Mouse (Mus musculus): ENCODE measurements around the gene Camta1. TPM values are rescaled to one million over a fixed set of nuclear protein-coding genes. Genes with fewer than 3 reads are reported as not detected.

Gene Camta1
- polyA plus RNA-seq, 1 experiment from 2014 or later = 77.1 TPM

- Histone ChIP-seq H3K4me3 (replicated peaks) (no peak overlapping the region), H3K27ac (replicated peaks) (no peak overlapping the region), H3K4me2 (replicated peaks) (no peak overlapping the region), H3K36me3 (no peaks in the 10 kb centered on the region), H3K4me1 (peaks cover 32% of the 10 kb centered on the region), H3K9ac (no peak overlapping the region), H3K27me3 (no peaks in the 10 kb centered on the region), H3K9me3 (replicated peaks) (no peaks in the 10 kb centered on the region)
- WGBS = 81% methylated on average over 4 of the region's 4 CpGs
- no peak for ATAC-seq (ENCODE audit: insufficient number of reproducible peaks, low FRiP score, low TSS enrichment, low read depth)
Measured at GRCm38 (mm10) chr4:151408246-151408645, 453.4 kb downstream of the Camta1 start.

DNA sequence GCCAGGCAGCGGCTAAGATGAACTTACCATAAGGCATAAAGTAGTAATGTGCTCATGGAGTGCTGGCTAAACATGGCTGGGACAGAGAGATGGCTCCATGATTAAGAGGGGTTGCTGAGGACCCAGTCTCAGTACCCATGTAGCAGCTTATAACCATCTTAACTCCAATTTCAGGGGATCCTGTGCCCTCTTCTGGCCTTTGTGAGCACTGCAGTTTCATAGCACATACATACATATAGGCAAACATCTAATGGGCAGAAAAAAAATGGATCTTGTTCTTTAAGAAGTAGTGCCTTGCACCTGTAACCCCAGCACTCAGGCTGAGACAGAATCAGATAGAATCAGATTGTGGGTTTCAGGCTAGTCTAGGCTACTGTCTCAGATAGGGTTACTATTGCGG is 454.5 kb downstream of the Camta1 start:
- Histone ChIP-seq H3K9me3 (replicated peaks) (no peaks in the 10 kb centered on the region), H3K4me1 (peaks cover 24% of the 10 kb centered on the region), H3K4me3 (replicated peaks) (no peak overlapping the region), H3K36me3 (no peaks in the 10 kb centered on the region), H3K27me3 (no peaks in the 10 kb centered on the region), H3K4me2 (replicated peaks) (no peak overlapping the region), H3K9ac (no peak overlapping the region), H3K27ac (replicated peaks) (no peak overlapping the region)
- ATAC-seq (ENCODE audit: insufficient number of reproducible peaks, low FRiP score, low TSS enrichment, low read depth) = no peak
- WGBS = 95% methylated on average over 2 of the region's 2 CpGs

GRCm38 (mm10) chr4:151404581-151405256 is 457.0 kb downstream of the Camta1 start:
- H3K27me3 ChIP-seq = no peaks in the 10 kb centered on the region
- WGBS = 73% methylated on average over 17 of the region's 17 CpGs
- H3K36me3 ChIP-seq = no peaks in the 10 kb centered on the region
- H3K4me3 ChIP-seq (replicated peaks) = no peak overlapping the region
- no peak overlapping the region for H3K4me2 ChIP-seq (replicated peaks)
- peak; percentile 56; the same call in 1 of the 2 replicates for ATAC-seq (ENCODE audit: insufficient number of reproducible peaks, low FRiP score, low TSS enrichment, low read depth)
- H3K27ac ChIP-seq (replicated peaks) = peak overlapping the region; percentile 29; the same call in 1 of the 2 replicates
- no peak overlapping the region for H3K9ac ChIP-seq
- H3K9me3 ChIP-seq (replicated peaks) = no peaks in the 10 kb centered on the region
- peaks cover 8% of the 10 kb centered on the region; the same call in 1 of the 2 replicates for H3K4me1 ChIP-seq

- H3K36me3 ChIP-seq = no peaks in the 10 kb centered on the region
- H3K9ac ChIP-seq = no peak overlapping the region
- H3K4me3 ChIP-seq (replicated peaks) = no peak overlapping the region
- H3K4me2 ChIP-seq (replicated peaks) = no peak overlapping the region
- no peaks in the 10 kb centered on the region for H3K9me3 ChIP-seq (replicated peaks)
- H3K27ac ChIP-seq (replicated peaks) = no peak overlapping the region
- no peak for ATAC-seq (ENCODE audit: insufficient number of reproducible peaks, low FRiP score, low TSS enrichment, low read depth)
- H3K4me1 ChIP-seq = no peaks in the 10 kb centered on the region; the same call in 1 of the 2 replicates
- 82% methylated on average over 22 of the region's 22 CpGs for WGBS
- no peaks in the 10 kb centered on the region for H3K27me3 ChIP-seq
Measured at GRCm38 (mm10) chr4:151401685-151402397, 459.8 kb downstream of the Camta1 start.

GRCm38 (mm10) chr4:151396536-151396935 is 465.1 kb downstream of the Camta1 start:
- ATAC-seq (ENCODE audit: insufficient number of reproducible peaks, low FRiP score, low TSS enrichment, low read depth) = no peak
- no peak overlapping the region for H3K27ac ChIP-seq (replicated peaks)
- H3K4me3 ChIP-seq (replicated peaks) = no peak overlapping the region
- no peaks in the 10 kb centered on the region for H3K27me3 ChIP-seq
- H3K9ac ChIP-seq = no peak overlapping the region
- no peaks in the 10 kb centered on the region; the same call in 1 of the 2 replicates for H3K4me1 ChIP-seq
- no peaks in the 10 kb centered on the region for H3K36me3 ChIP-seq
- H3K9me3 ChIP-seq (replicated peaks) = no peaks in the 10 kb centered on the region
- WGBS = 82% methylated on average over 7 of the region's 7 CpGs
- no peak overlapping the region for H3K4me2 ChIP-seq (replicated peaks)

DNA sequence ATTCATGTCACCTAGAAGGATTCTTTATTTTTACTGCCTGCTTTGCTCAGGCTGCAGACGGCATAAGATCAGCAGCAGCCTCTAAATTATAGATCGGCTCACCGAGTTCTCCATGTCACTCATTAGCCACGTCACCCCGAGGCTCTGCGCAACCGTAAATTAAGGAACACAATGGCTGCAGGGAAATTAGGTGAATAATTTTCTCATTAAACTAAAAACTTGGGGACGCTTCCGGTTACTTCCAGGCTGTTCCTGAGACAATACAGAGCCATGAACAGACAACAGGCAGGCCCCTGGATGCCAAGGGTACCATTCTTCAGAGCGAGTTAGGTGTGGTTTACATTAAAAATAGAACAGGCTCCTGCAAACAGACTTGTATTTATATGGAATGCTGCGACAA is 472.3 kb downstream of the Camta1 start:
- WGBS = 43% methylated on average over 11 of the region's 11 CpGs
- Histone ChIP-seq H3K4me2 (replicated peaks) (no peak overlapping the region), H3K4me3 (replicated peaks) (no peak overlapping the region), H3K36me3 (no peaks in the 10 kb centered on the region), H3K27me3 (peaks cover 31% of the 10 kb centered on the region), H3K9ac (no peak overlapping the region), H3K27ac (replicated peaks) (no peak overlapping the region), H3K9me3 (replicated peaks) (no peaks in the 10 kb centered on the region), H3K4me1 (peaks cover 17% of the 10 kb centered on the region)
- no peak for ATAC-seq (ENCODE audit: insufficient number of reproducible peaks, low FRiP score, low TSS enrichment, low read depth)

DNA sequence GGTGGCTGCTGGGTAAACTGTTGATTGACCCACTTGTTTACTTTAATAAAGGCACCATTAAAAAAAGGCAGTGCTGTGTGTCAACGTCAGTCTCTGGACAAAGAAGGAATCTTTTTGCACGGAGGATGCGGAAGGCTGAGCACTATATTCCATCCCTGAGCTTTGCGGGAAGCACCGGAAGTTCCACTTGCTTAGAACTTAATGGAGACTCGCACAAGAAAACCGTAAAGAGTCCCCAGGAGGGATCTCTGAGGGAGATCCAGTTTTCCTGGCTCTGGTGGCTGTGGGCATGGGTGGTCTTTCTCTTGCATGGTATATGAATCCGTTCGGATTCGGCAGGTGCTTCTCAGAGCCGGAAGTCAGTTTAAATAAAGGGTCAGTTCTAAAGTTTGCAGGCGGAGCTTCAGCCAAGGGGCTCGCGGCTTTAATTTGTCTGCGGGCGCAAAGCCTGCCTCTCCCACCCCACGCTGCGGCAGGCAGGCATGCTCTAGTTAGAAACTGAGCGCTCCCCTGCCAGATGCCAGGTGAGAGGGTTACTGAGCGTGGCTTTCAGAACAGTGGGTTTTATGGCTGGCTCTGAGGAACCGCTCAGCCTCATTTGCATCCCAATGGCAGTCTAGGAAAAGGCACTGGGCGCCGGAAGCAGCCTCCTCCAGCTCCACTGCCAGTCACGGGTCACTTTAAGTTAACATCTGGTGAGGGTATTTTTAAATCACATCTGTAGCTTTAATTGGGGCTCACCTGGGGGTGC is 474.8 kb downstream of the Camta1 start:
- peaks cover 17% of the 10 kb centered on the region for H3K4me1 ChIP-seq
- H3K27ac ChIP-seq (replicated peaks) = peak overlapping the region; percentile 35; the same call in 1 of the 2 replicates
- WGBS = under 1% methylated on average over 24 of the region's 24 CpGs
- no peaks in the 10 kb centered on the region for H3K36me3 ChIP-seq
- H3K9me3 ChIP-seq (replicated peaks) = no peaks in the 10 kb centered on the region
- ATAC-seq (ENCODE audit: insufficient number of reproducible peaks, low FRiP score, low TSS enrichment, low read depth) = no peak
- H3K4me3 ChIP-seq (replicated peaks) = peak overlapping the region; percentile 31
- peaks cover 35% of the 10 kb centered on the region for H3K27me3 ChIP-seq
- no peak overlapping the region for H3K9ac ChIP-seq
- H3K4me2 ChIP-seq (replicated peaks) = peak overlapping the region; percentile 54

- peaks cover 35% of the 10 kb centered on the region for H3K27me3 ChIP-seq
- H3K4me1 ChIP-seq = peaks cover 17% of the 10 kb centered on the region
- H3K9ac ChIP-seq = no peak overlapping the region
- no peaks in the 10 kb centered on the region for H3K36me3 ChIP-seq
- H3K4me3 ChIP-seq (replicated peaks) = peak overlapping the region; percentile 31
- no peak for ATAC-seq (ENCODE audit: insufficient number of reproducible peaks, low FRiP score, low TSS enrichment, low read depth)
- H3K9me3 ChIP-seq (replicated peaks) = no peaks in the 10 kb centered on the region
- H3K27ac ChIP-seq (replicated peaks) = no peak overlapping the region
- peak overlapping the region; percentile 54 for H3K4me2 ChIP-seq (replicated peaks)
- WGBS = 11% methylated on average over 12 of the region's 12 CpGs
Measured at GRCm38 (mm10) chr4:151385985-151386700, 475.5 kb downstream of the Camta1 start.

DNA sequence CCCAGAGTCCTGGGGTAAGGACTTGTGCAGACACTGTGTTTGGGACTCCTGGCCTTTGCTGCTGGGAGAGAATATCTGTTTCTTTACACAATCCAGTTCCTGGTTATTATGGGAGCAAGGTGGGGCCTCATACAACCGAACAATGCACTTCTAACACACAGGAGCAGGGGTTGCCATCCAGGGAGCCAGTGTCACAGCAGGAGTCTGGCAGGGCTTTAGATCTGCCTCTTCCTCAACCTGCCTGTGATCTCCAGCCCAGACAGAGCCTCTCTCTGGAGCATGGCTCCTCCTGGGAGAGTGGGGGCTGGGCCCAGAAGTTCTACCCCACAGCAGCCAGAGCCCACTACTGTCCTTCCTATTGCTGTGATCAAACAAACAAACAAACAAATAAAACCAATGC is 483.9 kb downstream of the Camta1 start:
- Histone ChIP-seq H3K4me3 (replicated peaks) (no peak overlapping the region), H3K4me1 (no peaks in the 10 kb centered on the region), H3K9me3 (replicated peaks) (no peaks in the 10 kb centered on the region), H3K36me3 (no peaks in the 10 kb centered on the region), H3K9ac (no peak overlapping the region), H3K27me3 (no peaks in the 10 kb centered on the region), H3K27ac (replicated peaks) (no peak overlapping the region), H3K4me2 (replicated peaks) (no peak overlapping the region)
- 48% methylated on average over 1 of the region's 1 CpGs for WGBS
- 0 out of 2 replicates have a peak, but pooled peaks have one; percentile 26 for ATAC-seq (ENCODE audit: insufficient number of reproducible peaks, low FRiP score, low TSS enrichment, low read depth)

DNA sequence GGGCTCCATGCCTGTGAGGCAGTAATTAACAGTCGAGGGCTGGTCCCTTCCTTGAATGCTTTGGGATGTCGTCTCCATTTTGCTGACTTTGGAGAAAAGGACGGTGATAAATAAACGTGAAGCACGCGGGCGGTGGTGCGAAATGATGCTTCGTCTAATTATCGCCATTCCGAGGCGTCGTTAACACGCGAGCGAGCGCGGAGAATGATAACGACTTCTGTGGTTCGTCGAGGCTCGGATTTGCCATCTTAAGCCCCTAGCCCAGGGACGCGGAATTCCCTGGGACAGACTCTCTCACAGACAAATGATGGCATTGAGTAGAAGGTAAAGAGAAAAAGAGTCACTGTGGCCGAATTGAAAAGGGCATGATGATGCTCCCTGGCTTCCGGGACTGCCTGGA is 485.4 kb downstream of the Camta1 start:
- Histone ChIP-seq H3K36me3 (no peaks in the 10 kb centered on the region), H3K4me3 (replicated peaks) (no peak overlapping the region), H3K4me1 (no peaks in the 10 kb centered on the region), H3K4me2 (replicated peaks) (no peak overlapping the region), H3K27me3 (no peaks in the 10 kb centered on the region), H3K9me3 (replicated peaks) (no peaks in the 10 kb centered on the region), H3K9ac (no peak overlapping the region), H3K27ac (replicated peaks) (no peak overlapping the region)
- 72% methylated on average over 26 of the region's 26 CpGs for WGBS
- no peak for ATAC-seq (ENCODE audit: insufficient number of reproducible peaks, low FRiP score, low TSS enrichment, low read depth)
